Mouse (Mus musculus): ENCODE measurements around the gene Ctsl. TPM values are rescaled to one million over a fixed set of nuclear protein-coding genes. Genes with fewer than 3 reads are reported as not detected.

Ctsl gene
- polyA plus RNA-seq, 1 experiment = 370 TPM

- Histone ChIP-seq H3K27me3 (replicated peaks; ENCODE audit: control insufficient read depth, insufficient read depth, low read length) (no peaks in the 10 kb centered on the region), H3K4me3 (ENCODE audit: insufficient read depth, low read depth, low read length) (peak overlapping the region; percentile 46), H3K36me3 (ENCODE audit: control insufficient read depth, insufficient read depth, low read length) (no peaks in the 10 kb centered on the region), H3K4me1 (ENCODE audit: control insufficient read depth, insufficient read depth, low read length) (0 out of 2 replicates have a peak, but pooled peaks cover 2% of the 10 kb centered on the region), H3K27ac (ENCODE audit: insufficient read depth, low read depth, low read length) (0 out of 2 replicates have a peak overlapping the region, but pooled peaks have one; percentile 3)
- DNase-seq = peak; percentile 75
- TF ChIP-seq POLR2A (IDR thresholded peaks at IDR 0.05; ENCODE audit: low read depth, low read length) (no peak), CTCF (conservative IDR thresholded peaks at IDR 0.05; ENCODE audit: insufficient read depth, insufficient read length, low read depth, low read length) (no peak)
- WGBS = 1% methylated on average over 9 of the region's 9 CpGs
Observed at GRCm38 (mm10) chr13:64344082-64344501, 26.6 kb downstream of the Ctsl start.

GRCm38 (mm10) chr13:64343598-64343997 lies 27.1 kb downstream of the Ctsl start:
- Histone ChIP-seq H3K36me3 (ENCODE audit: control insufficient read depth, insufficient read depth, low read length) (no peaks in the 10 kb centered on the region), H3K4me3 (ENCODE audit: insufficient read depth, low read depth, low read length) (peak overlapping the region; percentile 46), H3K27ac (ENCODE audit: insufficient read depth, low read depth, low read length) (no peak overlapping the region), H3K27me3 (replicated peaks; ENCODE audit: control insufficient read depth, insufficient read depth, low read length) (no peaks in the 10 kb centered on the region), H3K4me1 (ENCODE audit: control insufficient read depth, insufficient read depth, low read length) (0 out of 2 replicates have a peak, but pooled peaks cover 2% of the 10 kb centered on the region)
- TF ChIP-seq POLR2A (IDR thresholded peaks at IDR 0.05; ENCODE audit: low read depth, low read length) = no peak
- no peak for TF ChIP-seq CTCF (conservative IDR thresholded peaks at IDR 0.05; ENCODE audit: insufficient read depth, insufficient read length, low read depth, low read length)
- DNase-seq = peak; percentile 31
- WGBS = 26% methylated on average over 10 of the region's 10 CpGs

GRCm38 (mm10) chr13:64335546-64336132 lies 35.1 kb downstream of the Ctsl start:
- WGBS = 51% methylated on average over 4 of the region's 4 CpGs
- H3K27ac ChIP-seq (ENCODE audit: insufficient read depth, low read depth, low read length) = no peak overlapping the region
- no peaks in the 10 kb centered on the region for H3K36me3 ChIP-seq (ENCODE audit: control insufficient read depth, insufficient read depth, low read length)
- TF ChIP-seq CTCF (conservative IDR thresholded peaks at IDR 0.05; ENCODE audit: insufficient read depth, insufficient read length, low read depth, low read length) = no peak
- no peak for TF ChIP-seq POLR2A (IDR thresholded peaks at IDR 0.05; ENCODE audit: low read depth, low read length)
- no peak overlapping the region for H3K4me3 ChIP-seq (ENCODE audit: insufficient read depth, low read depth, low read length)
- H3K27me3 ChIP-seq (replicated peaks; ENCODE audit: control insufficient read depth, insufficient read depth, low read length) = no peaks in the 10 kb centered on the region
- no peak for DNase-seq
- H3K4me1 ChIP-seq (ENCODE audit: control insufficient read depth, insufficient read depth, low read length) = no peaks in the 10 kb centered on the region

GRCm38 (mm10) chr13:64333102-64333501 lies 37.6 kb downstream of the Ctsl start:
- 54% methylated on average over 3 of the region's 3 CpGs for WGBS
- H3K4me3 ChIP-seq (ENCODE audit: insufficient read depth, low read depth, low read length) = no peak overlapping the region
- no peak for TF ChIP-seq CTCF (conservative IDR thresholded peaks at IDR 0.05; ENCODE audit: insufficient read depth, insufficient read length, low read depth, low read length)
- TF ChIP-seq POLR2A (IDR thresholded peaks at IDR 0.05; ENCODE audit: low read depth, low read length) = no peak
- no peaks in the 10 kb centered on the region for H3K4me1 ChIP-seq (ENCODE audit: control insufficient read depth, insufficient read depth, low read length)
- H3K27ac ChIP-seq (ENCODE audit: insufficient read depth, low read depth, low read length) = no peak overlapping the region
- DNase-seq = no peak
- no peaks in the 10 kb centered on the region for H3K36me3 ChIP-seq (ENCODE audit: control insufficient read depth, insufficient read depth, low read length)
- H3K27me3 ChIP-seq (replicated peaks; ENCODE audit: control insufficient read depth, insufficient read depth, low read length) = no peaks in the 10 kb centered on the region

- no peak overlapping the region for H3K4me3 ChIP-seq (ENCODE audit: insufficient read depth, low read depth, low read length)
- no peaks in the 10 kb centered on the region for H3K27me3 ChIP-seq (replicated peaks; ENCODE audit: control insufficient read depth, insufficient read depth, low read length)
- H3K4me1 ChIP-seq (ENCODE audit: control insufficient read depth, insufficient read depth, low read length) = no peaks in the 10 kb centered on the region
- no peak for TF ChIP-seq POLR2A (IDR thresholded peaks at IDR 0.05; ENCODE audit: low read depth, low read length)
- no peak for DNase-seq
- H3K36me3 ChIP-seq (ENCODE audit: control insufficient read depth, insufficient read depth, low read length) = no peaks in the 10 kb centered on the region
- H3K27ac ChIP-seq (ENCODE audit: insufficient read depth, low read depth, low read length) = no peak overlapping the region
- WGBS = 89% methylated on average over 6 of the region's 6 CpGs
Observed at GRCm38 (mm10) chr13:64332321-64332720, 38.4 kb downstream of the Ctsl start.

- no peaks in the 10 kb centered on the region for H3K4me1 ChIP-seq (ENCODE audit: control insufficient read depth, insufficient read depth, low read length)
Observed at GRCm38 (mm10) chr13:64322561-64323281, 48.0 kb downstream of the Ctsl start.

GRCm38 (mm10) chr13:64320334-64320733 lies 50.4 kb downstream of the Ctsl start:
- peak; percentile 50 for DNase-seq
- WGBS = 71% methylated on average over 8 of the region's 8 CpGs
- TF ChIP-seq POLR2A (IDR thresholded peaks at IDR 0.05; ENCODE audit: low read depth, low read length) = no peak
- no peak for TF ChIP-seq CTCF (conservative IDR thresholded peaks at IDR 0.05; ENCODE audit: insufficient read depth, insufficient read length, low read depth, low read length)
- peaks cover 2% of the 10 kb centered on the region; the same call in 1 of the 2 replicates for H3K4me1 ChIP-seq (ENCODE audit: control insufficient read depth, insufficient read depth, low read length)
- no peak overlapping the region for H3K4me3 ChIP-seq (ENCODE audit: insufficient read depth, low read depth, low read length)
- H3K27ac ChIP-seq (ENCODE audit: insufficient read depth, low read depth, low read length) = peak overlapping the region; percentile 67; the same call in 1 of the 2 replicates
- H3K36me3 ChIP-seq (ENCODE audit: control insufficient read depth, insufficient read depth, low read length) = no peaks in the 10 kb centered on the region
- H3K27me3 ChIP-seq (replicated peaks; ENCODE audit: control insufficient read depth, insufficient read depth, low read length) = no peaks in the 10 kb centered on the region

More at GRCm38 (mm10) chr13:64322561-64323281, 48.0 kb downstream of the Ctsl start:
- no peak overlapping the region for H3K4me3 ChIP-seq (ENCODE audit: insufficient read depth, low read depth, low read length)
- no peak for TF ChIP-seq POLR2A (IDR thresholded peaks at IDR 0.05; ENCODE audit: low read depth, low read length)
- TF ChIP-seq CTCF (conservative IDR thresholded peaks at IDR 0.05; ENCODE audit: insufficient read depth, insufficient read length, low read depth, low read length) = no peak
- H3K27ac ChIP-seq (ENCODE audit: insufficient read depth, low read depth, low read length) = no peak overlapping the region
- no peaks in the 10 kb centered on the region for H3K27me3 ChIP-seq (replicated peaks; ENCODE audit: control insufficient read depth, insufficient read depth, low read length)
- WGBS = 85% methylated on average over 8 of the region's 8 CpGs
- no peaks in the 10 kb centered on the region for H3K36me3 ChIP-seq (ENCODE audit: control insufficient read depth, insufficient read depth, low read length)
- no peak for DNase-seq

All from kidney, adult 2 months (tissue).